Mouse (Mus musculus) embryonic facial prominence, embryonic 14.5 days (tissue): Measurements from ENCODE around the gene Gtf3c6. TPM values are rescaled to one million over a fixed set of nuclear protein-coding genes. Genes with fewer than 3 reads are reported as not detected.

Experiments
- ATAC-seq: fragments of 200-750 bp; cut with Nextera tagmentation; 2 replicates; pipeline ENCODE4 v1.8.0; 2017; ENCODE audit warnings: low read depth, moderate number of reproducible peaks, moderate TSS enrichment
- DNase-seq: peaks from one replicate; pipeline ENCODE4 v3.0.0-alpha.2; 2015; ENCODE audit warnings: low spot score
- H3K27ac ChIP-seq: fragments of 300-500 bp; sonication (generic); replicated peaks from 2 replicates; pipeline ENCODE4 v1.5.1; 2014; ENCODE audit warnings: low read depth, mild to moderate bottlenecking, low read length, moderate library complexity
- H3K27me3 ChIP-seq: fragments of 300-500 bp; sonication (generic); replicated peaks from 2 replicates; pipeline ENCODE4 v1.6.1; 2014; ENCODE audit warnings: low read length; ENCODE audit not compliant: control insufficient read depth, insufficient read depth
- H3K36me3 ChIP-seq: fragments of 300-500 bp; sonication (generic); 2 replicates; pipeline ENCODE4 v1.6.1; 2014; ENCODE audit warnings: low read length, mixed read lengths; ENCODE audit not compliant: control insufficient read depth, insufficient read depth
- H3K4me1 ChIP-seq: fragments of 300-500 bp; sonication (generic); 2 replicates; pipeline ENCODE4 v1.6.1; 2014; ENCODE audit warnings: antibody characterized with exemption, low read length; ENCODE audit not compliant: control insufficient read depth, insufficient read depth
- H3K4me2 ChIP-seq: fragments of 300-500 bp; sonication (generic); 2 replicates; pipeline ENCODE4 v1.6.1; 2014; ENCODE audit warnings: low read depth, mild to moderate bottlenecking, low read length, moderate library complexity, mixed read lengths
- H3K4me3 ChIP-seq: fragments of 300-500 bp; sonication (generic); 2 replicates; pipeline ENCODE4 v1.5.1; 2014; ENCODE audit warnings: low read depth, mild to moderate bottlenecking, low read length
- H3K9ac ChIP-seq: fragments of 300-500 bp; sonication (generic); 2 replicates; pipeline ENCODE4 v1.6.1; 2014; ENCODE audit warnings: low read depth, mild to moderate bottlenecking, low read length, moderate library complexity, mixed read lengths
- H3K9me3 ChIP-seq: fragments of 300-500 bp; sonication (generic); 2 replicates; pipeline ENCODE4 v1.6.1; 2016; ENCODE audit warnings: low read length; ENCODE audit not compliant: control insufficient read depth
- WGBS: fragments of 180-500 bp; shearing (Covaris S2); extraction: QIAGEN DNeasy Blood & Tissue Kit; methylation state at CpG from one replicate; pipeline ENCODE4 v1.1.7; 2014; 5-methylcytosine and 5-hydroxymethylcytosine counted together
- polyA plus RNA-seq: library from polyadenylated mRNA; unstranded; fragments of >200 nt; fragmentation: Nextera tagmentation; extraction: Ambion mirVana; gene quantifications from 2 replicates; pipeline ENCODE4 v1.2.1, GENCODE M21; 2014

Gene Gtf3c6
- polyA plus RNA-seq, 1 experiment from 2014 or later = 82.5 TPM

- peak; percentile 13 for DNase-seq
- peaks cover 30% of the 10 kb centered on the region for H3K36me3 ChIP-seq
- no peaks in the 10 kb centered on the region for H3K27me3 ChIP-seq
- H3K9me3 ChIP-seq = no peaks in the 10 kb centered on the region
- ATAC-seq = no peak
- no peaks in the 10 kb centered on the region for H3K4me1 ChIP-seq
- H3K4me2 ChIP-seq = no peak overlapping the region
- no peak overlapping the region for H3K9ac ChIP-seq
- H3K4me3 ChIP-seq = no peak overlapping the region
- H3K27ac ChIP-seq = no peak overlapping the region
- WGBS = 77% methylated on average over 3 of the region's 3 CpGs
Measured at GRCm38 (mm10) chr10:40218874-40219273, 39.0 kb downstream of the Gtf3c6 start.

- H3K27me3 ChIP-seq = no peaks in the 10 kb centered on the region
- no peak overlapping the region for H3K9ac ChIP-seq
- peak; percentile 89 for DNase-seq
- 35% methylated on average over 13 of the region's 13 CpGs for WGBS
- H3K4me2 ChIP-seq = no peak overlapping the region
- no peaks in the 10 kb centered on the region for H3K9me3 ChIP-seq
- ATAC-seq = peak; percentile 89
- no peak overlapping the region for H3K4me3 ChIP-seq
- no peaks in the 10 kb centered on the region for H3K36me3 ChIP-seq
- H3K27ac ChIP-seq = no peak overlapping the region
- no peaks in the 10 kb centered on the region for H3K4me1 ChIP-seq
Measured at GRCm38 (mm10) chr10:40212443-40213169, 45.3 kb downstream of the Gtf3c6 start.

Other genes starting within 250 kb of the Gtf3c6 start
- 0.32 and 0.48 TPM in 2 replicates for gene Mfsd4b1, start 232.8 kb downstream of the Gtf3c6 start, polyA plus RNA-seq
- 7.2 and 8.2 TPM in 2 replicates for gene Slc16a10, start 115.8 kb downstream of the Gtf3c6 start, polyA plus RNA-seq
- 58.6 and 62.6 TPM in 2 replicates for gene Rpf2, start 11.1 kb downstream of the Gtf3c6 start, polyA plus RNA-seq
- 61.8 and 61.9 TPM in 2 replicates for gene Amd1, start 44.1 kb upstream of the Gtf3c6 start, polyA plus RNA-seq
- gene Cdk19, start 81.5 kb upstream of the Gtf3c6 start, polyA plus RNA-seq = 9.6 and 10.9 TPM in 2 replicates